In genomic region chr15:25440991-25441867, GRCm38 (mm10) we compare ENCODE assay signal across 8 mouse cellular contexts. TPM values are rescaled to one million over a fixed set of nuclear protein-coding genes. Genes with fewer than 3 reads are reported as not detected.
DNase-seq lines count a peak whose midpoint lies in the region; ATAC-seq lines count a peak whose summit lies in the region.

No protein-coding gene starts in this region.

- H3K27me3 ChIP-seq in limb, embryonic 13.5 days: peaks cover 13% of the 10 kb centered on the region; the same call in 1 of the 2 replicates
- H3K27me3 ChIP-seq in midbrain, embryonic 12.5 days: peaks cover 16% of the 10 kb centered on the region
- H3K27me3 ChIP-seq in splenic B cell, adult 2 months (ENCODE audit: control insufficient read depth, insufficient read depth, low read length, poor library complexity, severe bottlenecking): no peaks in the 10 kb centered on the region

- H3K9ac ChIP-seq in limb, embryonic 13.5 days: no peak overlapping the region
- H3K9ac ChIP-seq in midbrain, embryonic 12.5 days (replicated peaks): no peak overlapping the region

- H3K9me3 ChIP-seq in limb, embryonic 13.5 days: no peaks in the 10 kb centered on the region
- no peaks in the 10 kb centered on the region for H3K9me3 ChIP-seq in midbrain, embryonic 12.5 days

- no peak overlapping the region for H3K27ac ChIP-seq in limb, embryonic 13.5 days
- H3K27ac ChIP-seq in midbrain, embryonic 12.5 days (replicated peaks): no peak overlapping the region

- 11% methylated on average over 24 of the region's 24 CpGs for WGBS in limb, embryonic 13.5 days
- 22% methylated on average over 24 of the region's 24 CpGs for WGBS in midbrain, embryonic 12.5 days

- ATAC-seq in limb, embryonic 13.5 days (ENCODE audit: low FRiP score, low read depth): no peak
- no peak for ATAC-seq in midbrain, embryonic 12.5 days (ENCODE audit: low FRiP score, low read depth)

- peak; percentile 59 for DNase-seq in urinary bladder, postnatal 14 days (ENCODE audit: low spot score)
- DNase-seq in urinary bladder, postnatal 10 days (ENCODE audit: low spot score): no peak
- DNase-seq in cerebellum, postnatal 36 days: peak; percentile 66 to 76
- DNase-seq in gastrocnemius, postnatal 25 days: peak; percentile 41
- DNase-seq in induced T-regulatory cell, adult 2 months (ENCODE audit: low read depth): peak; percentile 76
- peak; percentile 69 for DNase-seq in splenic B cell, adult 2 months (ENCODE audit: low read depth, low spot score)

- no peaks in the 10 kb centered on the region for H3K36me3 ChIP-seq in limb, embryonic 13.5 days
- H3K36me3 ChIP-seq in midbrain, embryonic 12.5 days: no peaks in the 10 kb centered on the region
- H3K36me3 ChIP-seq in splenic B cell, adult 2 months (ENCODE audit: control insufficient read depth, insufficient read depth, low read length, poor library complexity, severe bottlenecking): no peaks in the 10 kb centered on the region

- H3K4me1 ChIP-seq in limb, embryonic 13.5 days: peaks cover 12% of the 10 kb centered on the region
- peaks cover 12% of the 10 kb centered on the region for H3K4me1 ChIP-seq in midbrain, embryonic 12.5 days

- peak overlapping the region; percentile 20 for H3K4me3 ChIP-seq in limb, embryonic 13.5 days
- H3K4me3 ChIP-seq in midbrain, embryonic 12.5 days: no peak overlapping the region

- H3K4me2 ChIP-seq in limb, embryonic 13.5 days (replicated peaks): peak overlapping the region; percentile 59
- peak overlapping the region; percentile 24; the same call in 1 of the 2 replicates for H3K4me2 ChIP-seq in midbrain, embryonic 12.5 days (replicated peaks)

RNA-seq across cellular contexts. Expression of gene Basp1, which starts 27.7 kb away (rescaled TPM):
- total RNA-seq in gastrocnemius, postnatal 25 days (2021): 1 to 10 TPM; 3.7 to 3.9 TPM
- polyA plus RNA-seq in limb, embryonic 13.5 days (2015; fragmentation: Nextera tagmentation; extraction: Ambion mirVana): 51.6 and 58.8 TPM in 2 replicates
- 256 and 292 TPM in 2 replicates for polyA plus RNA-seq in midbrain, embryonic 12.5 days (2016; fragmentation: Nextera tagmentation; extraction: Ambion mirVana)
